Mouse (Mus musculus) monocyte, adult 5-6 weeks (primary cell): ENCODE measurements around the gene Ugt3a2. TPM values are rescaled to one million over a fixed set of nuclear protein-coding genes. Genes with fewer than 3 reads are reported as not detected.

ENCODE experiments used
- ATAC-seq: fragments of 153-309, 156-312 bp; replicated peaks from 2 replicates; pipeline ENCODE4 v1.8.0; 2017; ENCODE audit warnings: mild to moderate bottlenecking; ENCODE audit not compliant: low TSS enrichment, insufficient number of reproducible peaks, severe bottlenecking, poor library complexity, low FRiP score
- total RNA-seq: library from RNA; stranded (forward); fragments of 200-1000, 200-491, 200-594 nt; gene quantifications from 3 replicates; pipeline ENCODE4 v1.2.3, GENCODE M21; 2017

Ugt3a2 gene
- not detected in 3 replicates for total RNA-seq

DNA sequence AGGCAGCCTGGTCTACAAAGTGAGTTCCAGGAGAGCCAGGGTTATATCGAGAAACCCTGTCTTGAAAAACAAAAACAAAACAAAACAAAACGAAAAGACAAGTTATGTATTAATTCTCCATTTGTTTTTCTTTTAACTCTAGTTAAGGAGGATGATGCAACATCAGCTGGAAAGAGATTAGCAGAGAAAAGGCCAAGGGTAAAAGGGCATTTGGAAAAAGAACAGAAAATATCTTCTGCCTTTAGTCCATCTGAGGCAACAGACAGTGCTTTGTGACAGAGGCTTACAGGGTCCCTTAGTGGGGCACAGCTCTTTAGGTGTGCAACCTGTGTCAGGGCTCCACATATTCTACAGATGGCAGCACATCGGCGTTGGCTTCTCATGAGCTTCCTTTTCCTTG lies at the start of gene Ugt3a2:
Gene Ugt3a2 (plus strand): TSS at position 210 of the 400 bp plus-strand sequence.
- ATAC-seq = no peak

DNA sequence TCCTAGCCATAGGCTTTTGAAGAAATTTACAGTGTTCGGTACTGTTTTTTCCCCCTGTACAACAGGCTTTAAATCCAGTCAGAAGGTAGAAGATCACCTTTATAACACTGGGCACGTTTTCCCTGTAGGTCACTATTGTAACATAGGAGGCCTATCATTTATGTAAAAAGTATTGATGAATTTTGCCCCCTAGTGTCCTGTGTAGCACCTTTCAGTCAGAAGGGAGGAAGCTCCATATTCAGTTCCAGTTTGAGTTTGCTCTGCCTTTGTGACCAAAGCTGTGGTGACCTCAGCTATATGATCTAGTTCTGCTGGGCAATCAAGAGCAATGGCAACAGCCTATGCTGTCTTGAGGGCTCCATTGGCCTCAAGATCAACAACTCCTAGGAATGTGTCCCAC lies 45.7 kb upstream of the Ugt3a2 start:
- ATAC-seq = no peak

DNA sequence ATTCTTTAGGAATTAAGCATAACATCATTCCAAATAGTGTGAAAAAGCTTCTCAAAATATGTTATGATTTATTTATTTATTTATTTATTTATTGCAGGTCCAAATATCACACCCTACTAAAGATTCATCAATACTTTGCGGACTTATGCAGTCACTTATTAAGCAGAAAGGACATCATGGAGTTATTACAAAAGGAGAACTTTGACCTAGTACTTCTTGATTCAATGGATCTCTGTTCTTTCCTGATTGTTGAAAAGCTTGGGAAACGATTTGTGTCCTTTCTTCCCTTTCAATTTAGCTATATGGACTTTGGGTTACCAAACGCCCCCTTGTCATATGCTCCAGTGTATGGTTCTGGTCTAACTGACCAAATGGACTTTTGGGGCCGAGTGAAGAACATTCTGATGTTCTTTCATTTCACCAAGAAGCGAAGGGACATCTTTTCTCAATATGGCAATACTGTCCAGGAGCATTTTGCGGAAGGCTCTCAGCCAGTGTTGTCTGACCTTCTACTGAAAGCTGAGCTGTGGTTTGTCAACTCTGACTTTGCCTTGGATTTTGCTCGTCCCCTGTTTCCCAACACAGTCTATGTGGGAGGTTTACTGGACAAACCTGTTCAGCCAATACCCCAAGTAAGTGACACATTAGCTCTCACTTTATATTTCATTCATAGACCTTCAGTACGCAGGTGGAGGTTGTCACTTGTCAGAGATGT lies 29.2 kb upstream of the Ugt3a2 start:
- ATAC-seq = no peak

DNA sequence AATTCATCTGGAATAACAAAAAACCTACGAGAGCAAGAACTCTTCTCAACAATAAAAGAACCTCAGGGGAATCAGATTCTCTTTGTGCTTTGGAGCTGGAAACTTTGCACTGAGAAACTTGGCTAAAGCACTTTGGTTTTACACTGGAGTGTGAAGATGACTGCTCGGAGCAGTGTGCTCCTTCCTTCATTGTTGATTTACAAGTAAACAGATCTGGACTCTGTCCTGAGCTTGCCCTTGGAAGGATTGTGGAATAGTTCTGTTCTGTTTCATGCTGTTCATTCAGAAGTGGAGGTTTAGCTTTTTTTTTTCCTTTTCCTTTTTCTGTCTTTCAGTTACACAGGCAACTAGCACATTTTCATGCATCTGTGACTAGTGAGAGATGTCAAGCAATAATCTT lies 754 bp upstream of the Ugt3a2 start:
- ATAC-seq = no peak

GRCm38 (mm10) chr15:9336616-9337015 lies 1.3 kb downstream of the Ugt3a2 start:
- no peak for ATAC-seq

GRCm38 (mm10) chr15:9337021-9337420 lies 1.7 kb downstream of the Ugt3a2 start:
- ATAC-seq = no peak

DNA sequence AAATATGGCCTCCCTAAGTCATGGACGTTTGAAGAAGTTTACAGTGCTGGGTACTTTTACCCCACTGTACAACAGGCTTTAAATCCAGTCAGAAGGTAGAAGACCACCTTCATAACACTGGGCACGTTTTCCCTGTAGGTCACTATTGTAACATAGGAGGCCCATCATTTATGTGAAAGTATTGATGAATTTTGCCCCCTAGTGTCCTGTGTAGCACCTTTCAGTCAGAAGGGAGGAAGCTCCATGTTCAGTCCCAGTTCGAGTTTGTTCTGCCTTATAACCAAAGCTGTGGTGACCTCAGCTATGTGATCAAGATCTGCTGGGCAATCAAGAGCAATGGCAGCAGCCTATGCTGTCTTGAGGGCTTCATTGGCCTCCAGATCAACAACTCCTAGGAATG lies 13.4 kb downstream of the Ugt3a2 start:
- no peak for ATAC-seq

GRCm38 (mm10) chr15:9362801-9363200 lies 27.5 kb downstream of the Ugt3a2 start:
- ATAC-seq = no peak

GRCm38 (mm10) chr15:9368774-9369173 lies 33.4 kb downstream of the Ugt3a2 start:
- ATAC-seq = no peak

GRCm38 (mm10) chr15:9376281-9376680 lies 40.9 kb downstream of the Ugt3a2 start:
- ATAC-seq = no peak

- ATAC-seq = no peak
Measured at GRCm38 (mm10) chr15:9409475-9409874, 74.1 kb downstream of the Ugt3a2 start.

Other genes with a start within 250 kb of the Ugt3a2 start
- gene Lmbrd2, start 195.0 kb upstream of the Ugt3a2 start, total RNA-seq = 8.1 to 15.4 TPM (median 10.2 TPM) in 3 replicates
- gene Skp2, start 180.1 kb upstream of the Ugt3a2 start, total RNA-seq = 1.8 to 3.9 TPM (median 3.0 TPM) in 3 replicates
- not detected in 3 replicates for gene Ugt3a1, start 58.7 kb upstream of the Ugt3a2 start, total RNA-seq
- gene Capsl, start 100.5 kb downstream of the Ugt3a2 start, total RNA-seq = 0.87 to 3.1 TPM in 2 of 3 replicates, not detected in the other
- 6.6 to 7.9 TPM (median 7.5 TPM) in 3 replicates for gene Il7r, start 194.6 kb downstream of the Ugt3a2 start, total RNA-seq